Mouse (Mus musculus): ENCODE results near the gene Mettl26.

GRCm38 (mm10) chr17:25827546-25828222 is 47.2 kb upstream of the Mettl26 start:
- TF ChIP-seq CTCF (IDR thresholded peaks at IDR 0.05; ENCODE audit: borderline replicate concordance, insufficient read depth, low read depth, low read length) (no peak), POLR2A (IDR thresholded peaks at IDR 0.05; ENCODE audit: borderline replicate concordance, insufficient read depth, low read length) (no peak)

All from cerebellum, adult 2 months (tissue).